Mouse (Mus musculus) embryonic fibroblast, embryonic 13.5 days (primary cell): ENCODE results near the gene Pgap1. TPM values are rescaled to one million over a fixed set of nuclear protein-coding genes. Genes with fewer than 3 reads are reported as not detected.

Experiments
- H3K27ac ChIP-seq: 2 replicates; pipeline ENCODE4 v1.5.1; 2012; ENCODE audit warnings: low read length, control low read depth, inconsistent platforms; ENCODE audit not compliant: insufficient read depth
- H3K4me1 ChIP-seq: 2 replicates; pipeline ENCODE4 v1.6.1; 2011; ENCODE audit warnings: low read length; ENCODE audit not compliant: control insufficient read depth, insufficient read depth
- H3K4me3 ChIP-seq: 2 replicates; pipeline ENCODE4 v1.5.1; 2011; ENCODE audit warnings: mild to moderate bottlenecking, control low read depth, low read length; ENCODE audit not compliant: insufficient read depth
- CTCF ChIP-seq: IDR thresholded peaks from 2 replicates; pipeline ENCODE4 v1.5.1; 2011; ENCODE audit warnings: mild to moderate bottlenecking, control low read depth, low read length, moderate library complexity, borderline replicate concordance; ENCODE audit not compliant: insufficient read depth
- POLR2A ChIP-seq: IDR thresholded peaks from 2 replicates; pipeline ENCODE4 v1.6.1; 2011; ENCODE audit warnings: low read depth, mild to moderate bottlenecking, control low read depth, low read length, moderate library complexity
- polyA plus RNA-seq: library from polyadenylated mRNA; stranded (reverse); fragments of >200 nt; gene quantifications from 2 replicates; pipeline ENCODE4 v1.2.4, GENCODE M21; 2011; ENCODE audit warnings: low read depth; ENCODE audit not compliant: missing spikeins, insufficient read length

Gene Pgap1
- polyA plus RNA-seq, 1 experiment: 7.7 TPM

DNA sequence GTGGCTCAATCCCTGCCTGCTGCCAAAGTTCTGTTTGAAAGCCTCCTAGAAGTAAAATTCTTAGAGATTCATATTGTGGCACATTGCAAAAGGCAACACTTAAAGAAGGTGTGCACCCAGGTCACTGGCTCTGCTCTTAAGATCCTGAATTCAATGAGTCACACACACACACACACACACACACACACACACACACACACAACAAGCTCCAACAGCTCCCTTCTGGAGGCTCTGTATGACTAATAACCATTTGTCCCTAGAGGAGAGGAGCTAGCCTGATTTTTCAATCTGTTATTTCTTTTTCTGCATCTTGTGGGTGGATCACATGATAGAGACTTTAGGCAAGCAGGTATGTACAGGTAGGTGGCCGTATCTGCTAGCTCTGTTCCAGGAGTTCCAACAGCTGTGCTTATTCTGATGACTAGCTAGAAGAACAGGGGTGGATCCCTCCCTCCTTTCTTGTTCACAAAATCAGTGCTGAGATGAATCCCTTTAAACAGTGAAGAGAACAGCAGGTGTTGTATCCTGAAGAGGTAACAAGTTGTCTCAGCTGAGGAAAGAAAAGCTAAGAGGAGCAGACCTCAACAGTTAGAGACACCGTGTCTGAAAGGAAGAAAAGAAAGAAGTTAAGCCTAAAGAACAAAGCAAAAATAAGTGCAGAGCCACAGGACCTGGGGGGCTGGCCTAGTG lies 27.2 kb upstream of the Pgap1 start:
- Histone ChIP-seq H3K4me1 (no peaks in the 10 kb centered on the region), H3K4me3 (no peak overlapping the region), H3K27ac (no peak overlapping the region)
- TF ChIP-seq CTCF (no peak), POLR2A (no peak)

DNA sequence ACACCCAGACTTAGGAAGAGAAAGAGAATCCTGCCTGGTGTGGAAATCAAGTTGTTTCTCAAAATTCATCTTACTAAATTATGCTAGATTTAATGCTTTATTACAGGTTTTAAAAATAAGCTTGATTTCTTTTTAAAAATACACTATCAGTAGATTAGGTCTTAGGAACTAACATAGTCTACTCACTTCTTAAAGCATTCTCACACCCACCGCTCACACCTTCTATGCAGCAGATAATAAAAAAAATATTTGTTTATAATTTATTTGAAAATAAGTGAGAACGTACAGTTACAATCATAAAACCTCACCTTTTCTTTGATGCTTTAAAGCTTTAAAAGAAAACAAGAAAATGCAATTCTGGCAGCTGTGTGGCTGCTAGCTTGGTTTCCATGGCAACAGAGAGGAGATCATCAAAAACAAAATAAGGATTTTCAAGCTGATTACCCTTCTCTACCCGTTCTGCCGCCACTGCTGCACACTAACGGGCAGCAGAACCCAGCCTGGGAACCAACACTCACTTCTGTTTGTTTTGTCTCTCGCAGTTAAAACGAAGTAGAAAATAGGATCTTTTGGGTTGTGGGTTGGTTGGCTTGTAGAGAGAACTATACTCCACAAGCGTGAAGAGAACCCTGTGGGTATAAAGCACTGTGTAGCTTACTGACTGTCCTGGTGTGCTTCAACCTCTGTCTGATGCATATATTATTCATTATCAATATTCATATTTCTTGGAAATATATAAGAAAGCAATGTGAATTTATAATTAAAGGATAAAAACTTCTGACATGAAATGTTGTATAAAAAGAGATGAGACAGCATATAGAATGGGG lies 21.1 kb upstream of the Pgap1 start:
- H3K27ac ChIP-seq: no peak overlapping the region

DNA sequence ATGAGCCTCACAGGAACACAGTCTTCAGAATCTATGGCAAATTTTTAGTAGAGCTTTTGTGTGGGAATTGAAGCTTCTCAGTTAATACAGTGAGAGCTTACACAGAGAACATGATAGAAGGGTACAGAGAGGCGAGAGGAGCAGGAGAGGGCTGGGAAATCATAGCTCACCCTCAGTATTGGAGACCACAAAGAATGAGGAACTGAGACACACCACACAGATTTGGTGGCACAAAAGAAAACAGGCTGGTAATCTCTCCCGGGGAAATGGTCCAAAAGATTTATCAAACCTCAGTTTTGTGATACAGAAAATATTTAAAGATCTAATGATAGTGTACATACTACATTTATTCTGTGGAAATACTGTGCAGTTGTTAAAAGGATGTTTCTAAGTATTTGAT lies 11.6 kb upstream of the Pgap1 start:
- H3K4me3 ChIP-seq: no peak overlapping the region
- TF ChIP-seq CTCF (no peak), POLR2A (no peak)
- no peak overlapping the region for H3K27ac ChIP-seq
- no peaks in the 10 kb centered on the region for H3K4me1 ChIP-seq

More for the DNA sequence above, 21.1 kb upstream of the Pgap1 start:
- H3K4me3 ChIP-seq: no peak overlapping the region
- TF ChIP-seq POLR2A: no peak
- no peak for TF ChIP-seq CTCF
- no peaks in the 10 kb centered on the region for H3K4me1 ChIP-seq

DNA sequence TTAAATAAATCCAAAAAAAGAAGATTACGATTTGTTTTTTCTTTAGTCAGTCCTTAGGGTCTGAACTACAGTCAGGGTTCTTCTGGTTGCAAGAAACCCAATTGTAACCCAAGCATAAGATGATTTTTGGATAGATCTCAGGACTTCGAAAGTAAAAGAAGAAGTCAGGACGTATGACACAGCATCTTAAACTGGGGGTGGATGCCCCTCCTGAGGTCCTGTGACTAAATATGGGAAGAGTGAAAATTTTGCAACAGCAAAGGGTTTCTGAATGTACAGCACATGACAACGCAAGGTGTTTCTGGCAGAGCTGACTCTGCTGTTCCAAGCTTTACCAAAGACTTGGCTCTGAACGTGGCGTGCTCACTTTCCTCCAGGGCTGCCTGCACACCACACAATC lies 6.4 kb upstream of the Pgap1 start:
- Histone ChIP-seq H3K4me1 (no peaks in the 10 kb centered on the region), H3K4me3 (no peak overlapping the region), H3K27ac (no peak overlapping the region)
- no peak for TF ChIP-seq POLR2A
- TF ChIP-seq CTCF: no peak

DNA sequence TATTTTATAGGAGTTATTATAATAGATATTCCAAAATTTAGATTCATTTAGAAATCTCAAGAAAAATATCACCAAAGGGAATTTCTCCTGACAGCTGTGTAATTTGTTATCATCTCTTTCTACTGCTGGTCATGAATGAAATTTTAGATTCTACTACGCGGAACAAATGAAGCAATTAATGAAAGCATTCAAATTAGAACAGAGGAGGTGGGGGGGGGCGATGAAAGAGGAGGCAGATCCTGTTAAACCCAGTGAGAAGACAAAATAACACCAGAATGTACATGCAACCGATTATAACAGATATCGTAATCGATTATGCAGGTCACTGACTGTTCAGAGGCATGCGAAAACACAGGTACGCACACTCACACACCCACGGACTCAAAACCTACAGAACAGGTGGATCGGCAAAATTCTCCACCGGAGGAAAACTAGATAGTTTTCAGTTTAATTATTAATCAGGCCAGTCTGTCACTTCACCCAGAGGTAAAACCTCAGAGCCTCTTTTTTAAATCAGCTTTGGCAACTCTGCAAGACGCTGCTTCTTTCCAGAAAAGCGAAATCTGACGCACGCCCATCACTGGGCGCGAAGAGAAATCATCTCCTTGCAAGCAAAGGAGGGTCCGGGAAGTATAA lies 780 bp downstream of the Pgap1 start:
- Histone ChIP-seq H3K4me1 (no peaks in the 10 kb centered on the region), H3K4me3 (peak overlapping the region; percentile 88), H3K27ac (no peak overlapping the region)
- no peak for TF ChIP-seq POLR2A
- TF ChIP-seq CTCF: no peak

DNA sequence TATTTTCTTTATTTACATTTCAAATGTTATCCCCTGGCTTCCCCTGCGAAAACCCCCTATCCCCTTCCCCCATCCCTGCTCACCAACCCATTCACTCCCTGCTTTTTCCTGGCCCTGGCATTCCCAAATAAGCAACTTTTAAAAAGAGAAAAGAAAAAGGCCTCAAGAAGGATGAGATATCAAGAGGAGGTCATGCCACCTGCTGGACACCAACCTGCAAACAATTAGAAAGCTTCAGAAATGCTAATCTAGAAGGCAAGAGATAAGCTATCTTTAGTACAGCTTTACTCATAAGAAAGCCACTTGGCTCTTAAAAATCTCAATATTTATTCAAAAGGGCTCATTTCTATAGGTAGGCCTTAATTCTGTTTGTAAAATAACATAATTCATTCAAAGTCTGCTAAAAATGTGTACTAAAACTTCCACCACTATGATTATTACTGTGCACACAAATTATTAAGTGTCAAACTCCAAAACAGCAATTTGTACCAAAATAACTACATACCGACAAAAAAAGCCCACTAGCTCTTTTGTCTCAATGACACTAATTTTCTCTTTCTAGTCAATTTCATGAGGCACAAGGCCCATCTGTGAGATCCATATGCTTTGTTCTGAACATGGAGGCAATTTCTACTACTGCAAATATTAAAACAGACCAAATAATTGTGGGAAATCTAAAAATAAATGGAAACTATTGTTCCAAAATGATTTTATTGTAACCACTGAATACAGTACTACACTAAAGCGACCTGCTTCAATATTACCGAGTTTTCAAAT lies 1.9 kb downstream of the Pgap1 start:
- no peak for TF ChIP-seq POLR2A
- no peak for TF ChIP-seq CTCF
- Histone ChIP-seq H3K4me3 (no peak overlapping the region), H3K4me1 (no peaks in the 10 kb centered on the region), H3K27ac (no peak overlapping the region)

DNA sequence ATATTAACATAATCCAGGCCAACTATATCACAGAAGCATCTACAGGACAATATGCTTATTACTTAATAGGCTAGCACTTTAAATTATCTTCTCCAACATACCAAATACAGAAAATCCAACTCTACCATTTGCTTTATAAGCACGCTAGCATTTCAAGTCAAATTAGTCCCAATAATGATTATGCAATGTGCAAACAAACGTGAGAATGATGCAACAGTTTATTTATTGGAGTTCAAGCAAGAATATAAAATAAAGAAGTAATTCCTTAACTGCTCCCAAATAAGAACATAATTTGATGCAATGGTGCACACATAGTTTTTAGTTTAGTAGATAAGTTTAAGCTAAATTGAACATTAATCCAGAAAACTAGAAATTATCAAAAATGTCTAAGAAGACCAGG lies 4.9 kb downstream of the Pgap1 start:
- Histone ChIP-seq H3K4me1 (no peaks in the 10 kb centered on the region), H3K27ac (no peak overlapping the region), H3K4me3 (no peak overlapping the region)
- no peak for TF ChIP-seq POLR2A
- no peak for TF ChIP-seq CTCF

DNA sequence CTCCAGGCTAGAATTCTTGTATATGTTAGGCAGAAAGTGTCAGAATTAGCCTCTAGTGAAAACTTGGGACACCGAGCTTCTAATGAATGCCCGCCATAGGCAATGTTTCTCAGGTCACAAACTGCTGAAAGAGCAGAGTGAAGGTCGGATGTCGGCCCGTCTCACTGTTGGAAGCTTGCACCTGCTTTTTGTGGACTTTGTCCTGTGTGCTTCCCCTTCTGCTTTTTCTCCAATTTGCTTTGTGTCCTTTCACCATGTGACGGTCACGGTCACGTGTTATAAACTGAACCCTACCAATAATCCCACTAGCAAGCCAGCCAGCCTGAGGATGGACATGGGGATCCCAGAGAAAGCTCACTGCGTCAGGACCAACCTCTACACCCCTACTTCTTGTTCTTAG lies 12.3 kb downstream of the Pgap1 start:
- TF ChIP-seq CTCF (no peak), POLR2A (no peak)
- Histone ChIP-seq H3K4me1 (no peaks in the 10 kb centered on the region), H3K27ac (no peak overlapping the region), H3K4me3 (no peak overlapping the region)

DNA sequence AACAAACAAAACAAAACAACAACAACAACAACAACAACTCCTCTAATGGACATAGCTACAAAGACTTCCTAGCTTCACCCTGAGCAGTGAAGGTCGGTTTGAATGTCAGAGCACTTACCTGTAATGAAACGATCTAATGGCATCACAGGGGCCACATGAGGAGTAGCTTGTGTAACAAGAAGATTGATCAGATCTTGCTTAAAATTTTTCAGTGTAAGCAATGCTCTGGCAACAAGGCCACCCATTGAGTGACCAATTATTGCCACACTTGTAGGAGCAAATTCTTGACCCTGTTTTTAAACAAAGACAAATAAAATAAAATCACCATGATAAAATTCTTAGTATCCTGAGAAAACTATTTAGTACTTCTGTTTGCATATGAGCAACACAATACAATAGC lies 14.6 kb downstream of the Pgap1 start:
- H3K4me3 ChIP-seq: no peak overlapping the region
- no peak for TF ChIP-seq POLR2A
- TF ChIP-seq CTCF: no peak
- no peaks in the 10 kb centered on the region for H3K4me1 ChIP-seq
- H3K27ac ChIP-seq: no peak overlapping the region
